Mouse (Mus musculus) urinary bladder, postnatal 36 days (tissue): ENCODE measurements around the gene Ica1.
A peak's percentile ranks its signal among the peaks of the same experiment; 100 is the strongest.

Experiments
- DNase-seq, 2 experiments: peaks; one replicate each; pipeline ENCODE4 v3.0.0; 2022; ENCODE audit warnings: low spot score in 2 of 2, mixed read lengths in 1 of 2

Ica1 gene

DNA sequence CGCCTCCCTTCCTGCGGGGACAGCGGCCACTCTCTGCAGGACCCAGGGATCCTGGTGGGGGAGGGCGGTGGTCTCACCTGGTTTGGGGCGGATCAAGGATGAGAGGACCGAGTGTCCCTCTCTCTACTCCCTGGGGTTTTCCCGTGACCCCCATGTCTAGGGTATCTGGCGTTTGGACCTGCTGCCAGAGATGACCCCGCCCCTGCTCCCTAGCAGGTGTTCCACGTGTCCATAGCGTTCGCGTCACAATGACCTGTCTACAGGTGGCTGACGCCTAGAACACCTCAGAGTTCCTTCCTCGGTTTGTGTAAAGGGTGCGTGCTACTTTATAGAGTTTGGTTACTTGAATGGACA, at the start of gene Ica1:
TSS of gene Ica1 (minus strand) at position 193 of the 354 bp plus-strand sequence.
- peak; percentile 10 to 27 for DNase-seq

DNA sequence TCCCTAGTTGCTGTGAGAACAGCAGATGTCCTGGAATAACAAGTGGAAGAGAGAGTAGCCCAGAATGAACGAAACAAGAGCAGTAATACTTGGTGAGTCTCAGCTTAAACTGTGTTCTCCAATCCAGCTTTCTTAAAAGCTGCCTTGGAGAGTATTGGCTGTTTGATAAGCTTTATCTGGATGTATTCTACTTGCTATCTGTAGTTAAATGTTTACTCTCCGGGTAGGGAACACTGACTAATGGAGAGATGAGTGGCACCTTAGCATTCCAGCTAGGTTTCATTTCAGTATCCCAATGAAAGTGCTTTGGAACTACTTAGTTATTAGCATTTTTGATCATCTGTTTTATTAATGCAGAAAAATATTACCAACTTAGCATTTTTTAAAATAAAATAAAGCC, 41.6 kb upstream of the Ica1 start:
- no peak for DNase-seq

DNA sequence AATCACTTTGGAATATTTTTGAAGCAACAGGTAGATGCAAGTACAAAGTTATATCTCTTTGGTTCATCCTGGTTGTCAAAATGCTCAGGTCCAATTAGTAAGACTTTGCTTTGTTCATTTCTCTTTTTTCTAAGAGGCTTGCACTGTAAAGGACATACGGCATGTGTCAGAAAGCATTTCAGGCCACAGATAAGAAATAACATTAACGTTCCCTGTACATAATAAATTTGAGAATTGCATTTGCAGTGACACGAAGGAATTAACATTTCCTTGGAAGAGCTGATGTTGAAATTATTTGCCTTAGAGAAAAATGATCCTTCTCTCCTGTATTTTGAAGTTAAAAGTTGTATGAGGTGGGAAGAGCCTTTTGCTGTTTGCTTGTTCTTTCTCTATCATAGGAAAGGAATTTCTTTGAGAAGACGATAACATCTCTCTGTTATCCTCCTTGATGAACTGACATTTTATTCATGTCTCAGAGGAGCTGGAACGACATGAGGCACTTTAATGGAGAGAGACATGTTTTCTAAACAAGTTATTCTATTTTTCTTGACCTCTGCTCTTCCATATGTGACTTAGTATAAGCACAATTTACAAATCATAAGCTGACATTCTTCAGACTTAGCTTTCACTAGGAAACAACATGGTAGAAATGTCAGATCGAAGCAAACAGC, 36.2 kb upstream of the Ica1 start:
- DNase-seq, result no peak

DNA sequence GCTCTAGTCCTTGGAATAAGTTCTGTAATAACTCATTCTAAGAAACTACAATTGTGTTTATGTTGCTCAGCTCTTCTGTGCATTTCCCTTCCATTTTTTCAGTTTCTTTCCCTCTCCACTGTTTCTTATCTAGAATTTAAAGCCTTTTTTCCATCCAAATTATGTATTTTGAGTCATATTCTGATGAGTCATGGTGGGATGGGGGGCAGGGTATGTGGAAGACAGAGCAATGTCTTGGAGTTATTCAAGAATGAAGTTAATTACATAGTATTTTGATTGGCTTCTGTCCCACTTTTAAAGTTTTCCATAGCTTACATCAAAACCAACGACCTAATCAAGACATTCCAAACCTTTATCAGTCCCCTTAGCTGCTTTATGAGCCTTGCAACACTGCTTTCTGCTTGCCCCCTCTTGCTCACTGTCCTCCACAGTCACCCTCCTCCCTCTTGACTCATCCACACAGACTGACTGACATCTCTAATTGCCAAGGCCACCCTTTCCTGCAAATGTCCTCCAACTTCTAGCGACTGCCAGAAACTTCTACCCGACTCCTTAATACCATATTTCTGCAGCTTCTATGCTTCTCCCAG, 24.4 kb upstream of the Ica1 start:
- DNase-seq, result no peak

DNA sequence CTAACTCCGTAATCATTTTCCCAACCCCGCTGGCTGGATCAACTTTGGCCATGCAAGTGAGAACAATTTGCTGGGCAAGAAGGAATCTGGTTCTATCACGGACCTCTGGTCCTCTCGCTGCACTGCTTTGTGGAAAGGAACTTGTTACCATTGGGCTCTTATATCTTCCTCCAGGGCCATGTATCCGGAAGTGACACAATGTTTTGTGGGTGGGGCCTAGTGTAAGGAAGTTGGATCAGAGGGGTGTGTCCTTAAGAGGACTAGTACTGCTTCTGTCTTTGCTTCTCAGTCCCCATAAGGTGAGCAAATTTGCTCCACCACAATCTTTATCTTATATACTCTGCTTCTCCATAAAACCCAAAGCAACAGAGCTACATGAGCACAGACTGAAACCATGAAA, 14.1 kb upstream of the Ica1 start:
- no peak for DNase-seq

DNA sequence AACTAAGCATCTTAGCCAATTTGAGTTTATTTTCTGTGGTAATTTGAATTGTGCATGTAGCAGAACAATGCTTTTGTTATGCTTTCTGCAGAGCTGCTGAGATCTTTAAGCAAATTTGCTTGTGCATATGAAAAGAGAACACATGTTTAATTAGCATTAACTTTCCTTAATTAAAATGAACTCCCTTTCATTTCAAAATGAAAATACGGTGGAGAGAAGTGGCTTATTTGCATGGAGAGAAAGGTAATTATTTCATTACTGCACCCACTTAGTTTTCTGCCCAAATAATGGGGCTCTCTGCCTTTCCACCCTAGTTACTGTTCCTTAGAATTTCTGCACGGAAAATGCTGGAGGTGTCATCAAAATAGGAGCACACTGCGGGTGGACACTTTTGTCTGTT, 13.5 kb upstream of the Ica1 start:
- DNase-seq, result no peak

DNA sequence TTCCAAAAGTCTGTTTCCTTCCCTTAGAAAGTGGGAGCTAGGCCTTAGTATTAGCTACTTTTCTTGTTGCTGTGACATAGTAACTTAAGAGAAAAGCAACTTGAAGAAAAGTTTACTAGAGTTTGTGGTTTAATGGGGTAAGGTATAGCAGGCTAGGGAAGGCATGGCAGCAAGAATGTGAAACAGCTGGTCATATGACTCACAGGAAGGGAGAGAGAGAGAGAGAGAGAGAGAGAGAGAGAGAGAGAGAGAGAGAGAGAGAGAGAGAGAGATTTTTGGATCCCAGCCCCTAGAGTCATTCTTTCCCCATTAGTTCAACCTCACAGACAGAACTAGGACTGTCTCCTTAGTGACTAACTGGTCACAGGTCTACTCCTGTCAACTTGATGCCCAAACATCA, 2.3 kb upstream of the Ica1 start:
- no peak for DNase-seq

DNA sequence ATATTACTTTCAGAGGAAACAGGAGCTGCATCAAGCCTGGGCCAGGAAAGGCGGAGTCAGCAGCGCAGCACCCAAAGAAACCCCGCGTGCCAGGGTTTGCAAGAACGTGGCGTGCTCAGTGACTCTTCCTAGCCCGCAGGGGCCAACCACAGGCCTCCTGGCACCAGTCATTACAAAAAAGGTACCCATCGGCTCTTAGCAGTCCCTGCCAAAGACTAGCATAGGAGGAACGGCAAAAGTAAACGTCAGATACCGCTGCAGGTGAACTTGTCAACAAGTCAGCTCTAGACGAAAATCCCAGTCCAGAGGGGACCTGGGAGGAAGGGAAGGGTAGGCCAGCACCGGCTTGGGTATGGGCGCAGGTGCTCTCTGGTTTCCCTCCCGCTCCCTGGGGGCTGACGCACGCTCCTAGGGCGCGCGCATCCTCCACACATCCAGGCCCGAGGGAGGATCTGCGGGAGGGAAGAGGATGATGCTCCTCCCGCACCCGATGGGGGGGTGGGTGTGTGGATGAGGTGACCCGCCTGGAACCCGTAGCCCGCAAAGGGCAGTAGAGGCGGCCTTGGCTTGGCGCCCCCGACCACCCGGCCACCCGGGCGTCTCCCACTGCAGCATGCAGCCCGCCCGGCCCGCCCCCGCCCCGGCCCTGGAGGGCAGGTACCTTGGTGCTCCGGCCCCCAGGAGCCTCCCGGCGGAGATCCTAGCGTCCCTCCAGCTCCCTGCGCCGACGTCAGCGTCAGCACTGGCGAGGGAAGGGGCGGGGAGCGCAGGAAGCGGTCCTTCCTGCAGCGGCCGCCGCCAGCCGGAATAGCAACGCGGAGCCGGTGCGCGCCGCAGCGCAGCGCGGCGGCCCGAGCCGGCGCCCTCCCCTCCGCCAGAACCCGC, 635 bp downstream of the Ica1 start:
- peak; percentile 33 to 64 for DNase-seq

DNA sequence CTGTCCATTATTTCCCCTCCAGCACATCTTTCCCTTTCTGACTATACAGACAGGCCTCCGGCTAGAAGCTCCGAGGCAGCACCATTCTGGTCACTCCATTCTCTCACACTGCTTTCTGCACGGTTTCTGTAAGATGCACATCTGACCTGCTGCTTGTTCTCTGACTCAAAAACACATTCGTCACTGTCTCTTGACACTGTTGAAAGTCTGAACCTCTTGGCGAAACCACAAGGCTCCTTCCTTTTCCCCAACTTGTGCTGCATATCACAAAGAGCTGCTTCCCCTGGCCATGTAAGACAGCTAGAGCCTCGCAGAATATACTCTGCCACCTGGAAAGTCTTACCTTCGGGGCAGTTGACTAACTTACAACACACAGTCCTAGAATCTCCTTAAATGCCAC, 6.7 kb downstream of the Ica1 start:
- no peak for DNase-seq

DNA sequence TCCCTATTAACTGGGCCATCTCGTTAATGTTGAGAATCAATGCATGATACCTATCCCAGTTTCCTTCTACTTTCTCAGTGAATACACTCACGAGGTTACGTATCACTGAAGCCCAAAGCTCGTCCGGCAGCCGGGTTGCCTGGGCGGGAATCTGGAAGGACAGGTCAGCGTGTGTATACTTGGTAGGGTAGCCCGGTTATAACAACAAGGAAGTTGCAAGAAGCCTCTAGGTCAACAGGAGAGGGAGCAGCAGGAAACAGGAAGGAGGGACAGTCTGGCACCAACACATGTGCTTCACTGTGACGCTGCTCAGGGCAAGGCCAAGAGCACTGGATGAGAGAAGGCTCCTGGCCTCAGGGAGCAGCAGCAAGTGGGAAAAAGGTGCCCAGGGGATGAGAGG, 7.9 kb downstream of the Ica1 start:
- peak; percentile 23 to 51 for DNase-seq

DNA sequence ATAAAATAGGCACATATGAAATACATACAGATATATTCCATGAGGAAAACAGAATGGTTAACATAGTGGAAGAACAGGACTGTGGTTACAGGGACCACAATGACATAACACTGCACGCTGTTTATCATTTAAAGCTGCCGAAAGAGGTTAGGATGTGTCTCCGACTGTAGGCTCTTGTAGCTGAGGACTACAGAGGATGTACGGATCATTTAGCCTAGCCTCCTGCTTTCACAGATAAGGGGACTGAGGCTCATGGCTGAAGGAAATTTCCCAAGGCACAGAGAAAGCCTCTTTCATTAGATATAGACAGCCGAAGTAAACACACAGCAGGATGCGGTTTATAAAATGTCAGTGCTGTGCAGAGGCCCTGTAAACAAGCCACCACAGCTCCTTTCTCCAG, 8.5 kb downstream of the Ica1 start:
- no peak for DNase-seq

DNA sequence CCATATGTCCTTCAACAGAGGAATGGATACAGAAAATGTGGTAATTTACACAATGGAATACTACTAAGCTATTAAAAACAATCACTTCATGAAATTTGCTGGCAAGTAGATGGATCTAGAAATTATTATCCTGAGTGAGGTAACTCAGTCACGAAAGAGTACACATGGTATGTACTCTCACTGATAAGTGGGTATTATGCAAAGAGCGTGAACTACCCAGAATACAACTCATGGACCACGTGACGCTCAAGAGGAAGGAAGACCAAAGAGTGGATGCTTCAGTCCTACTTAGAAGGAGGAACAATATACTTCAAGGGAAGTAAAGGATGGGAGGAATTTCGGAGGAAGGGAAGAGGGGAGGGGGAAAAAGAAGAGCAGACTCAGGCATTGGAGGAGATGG, 11.6 kb downstream of the Ica1 start:
- no peak for DNase-seq

DNA sequence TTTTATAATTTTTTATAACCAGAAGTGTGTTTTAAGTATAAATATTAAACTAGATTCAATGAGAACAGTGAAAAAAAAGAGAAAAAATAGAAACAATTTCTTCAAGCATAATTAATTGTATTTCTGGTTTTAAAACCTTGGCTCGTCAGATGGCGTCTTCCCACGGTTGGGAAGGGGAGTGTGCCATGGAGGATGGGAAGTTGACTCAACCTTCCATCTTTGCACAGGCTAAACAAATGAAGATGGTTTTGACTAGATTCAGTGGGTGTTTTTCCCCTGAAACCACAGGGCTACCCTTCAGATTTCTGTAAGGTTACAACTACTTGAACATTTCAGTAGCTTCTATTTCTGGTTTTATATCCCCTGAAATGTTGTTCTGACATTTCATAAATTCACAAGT, 12.5 kb downstream of the Ica1 start:
- DNase-seq, result no peak

DNA sequence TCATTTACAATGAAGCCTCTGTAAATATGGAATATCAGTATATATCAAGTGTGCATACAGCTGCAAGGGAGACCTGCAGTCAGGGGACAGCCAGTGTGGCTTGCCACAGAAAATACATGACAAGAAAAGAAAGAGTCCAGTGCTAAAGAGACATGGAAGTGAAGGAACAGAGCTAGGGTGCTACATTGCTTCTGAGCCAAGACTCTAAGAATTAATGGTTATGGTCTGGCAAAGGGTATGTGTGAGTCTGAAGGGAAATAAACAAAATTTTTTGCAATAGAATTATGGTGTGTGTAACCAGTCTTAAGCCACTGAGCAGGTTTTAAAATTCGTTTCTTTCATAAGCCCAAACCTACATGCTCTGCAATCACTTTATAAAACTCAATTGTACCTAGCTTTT, 13.2 kb downstream of the Ica1 start:
- no peak for DNase-seq

DNA sequence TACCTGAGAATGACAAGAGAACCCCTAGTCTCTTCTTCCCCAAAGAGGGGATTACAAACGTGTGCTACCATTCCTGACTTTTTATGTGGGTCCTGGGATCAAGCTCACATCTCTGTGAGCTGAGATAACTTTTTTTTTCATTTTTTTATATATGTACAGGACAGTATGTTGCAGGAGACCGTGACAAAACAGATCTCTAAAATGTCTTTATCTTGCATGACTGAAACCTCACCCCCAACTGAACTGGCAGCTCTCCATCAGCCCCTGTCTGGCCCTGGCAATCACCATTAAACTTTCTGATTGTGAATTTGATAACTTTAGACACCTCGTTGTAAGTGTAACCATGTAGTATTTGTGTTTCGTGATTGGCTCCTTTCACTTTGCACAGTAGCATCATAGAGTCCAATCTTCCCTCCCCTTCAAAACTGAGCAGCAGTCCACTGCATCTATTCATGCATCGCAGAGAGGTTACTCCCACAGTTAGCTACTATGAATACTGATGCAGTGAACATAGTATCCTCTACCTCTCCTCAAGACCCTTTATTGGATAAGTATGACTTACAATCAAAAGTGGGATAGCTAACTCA, 17.5 kb downstream of the Ica1 start:
- no peak for DNase-seq

DNA sequence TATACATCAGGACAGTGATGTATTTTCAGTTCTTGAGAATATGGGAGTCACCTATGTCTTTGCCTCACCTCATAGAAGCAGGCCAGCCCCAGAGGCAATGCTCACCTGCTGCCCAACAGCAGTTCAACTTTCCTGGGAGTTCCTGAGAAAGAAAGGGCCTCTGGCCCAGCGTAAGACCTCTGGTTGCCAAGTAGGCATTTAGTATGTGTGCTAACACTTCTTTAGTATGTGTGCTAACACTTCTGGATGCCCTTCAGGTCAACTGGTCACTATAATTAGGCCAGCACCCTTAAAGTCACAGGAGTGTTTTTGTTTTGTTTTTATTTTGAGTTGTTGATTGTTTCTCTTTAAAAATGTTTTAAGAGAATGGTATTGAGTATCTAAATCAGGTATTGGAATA, 18.4 kb downstream of the Ica1 start:
- no peak for DNase-seq

DNA sequence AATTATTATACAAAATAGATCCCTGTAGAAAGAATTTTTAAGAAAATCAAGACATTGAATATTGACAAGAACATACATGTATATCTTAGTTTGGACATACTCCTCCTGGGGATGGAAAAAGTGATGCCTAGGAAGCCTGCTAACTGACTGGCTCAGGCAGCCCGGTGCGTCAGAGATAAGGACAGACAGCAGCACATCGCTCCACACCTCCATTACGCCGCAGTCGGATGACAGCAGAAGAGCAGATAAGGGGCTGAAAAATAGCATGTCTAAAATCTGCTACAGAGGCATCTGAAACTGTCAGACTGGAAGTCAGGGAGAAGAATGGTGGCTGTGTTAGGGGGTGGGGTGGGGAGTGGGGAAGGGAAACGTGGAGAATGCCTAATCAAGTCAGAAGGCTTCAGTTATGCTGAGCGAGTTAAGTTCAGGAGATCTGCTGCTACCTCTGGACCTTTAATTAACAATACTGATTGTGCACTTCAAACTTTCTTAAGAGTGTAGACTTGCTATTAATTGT, 22.5 kb downstream of the Ica1 start:
- no peak for DNase-seq

DNA sequence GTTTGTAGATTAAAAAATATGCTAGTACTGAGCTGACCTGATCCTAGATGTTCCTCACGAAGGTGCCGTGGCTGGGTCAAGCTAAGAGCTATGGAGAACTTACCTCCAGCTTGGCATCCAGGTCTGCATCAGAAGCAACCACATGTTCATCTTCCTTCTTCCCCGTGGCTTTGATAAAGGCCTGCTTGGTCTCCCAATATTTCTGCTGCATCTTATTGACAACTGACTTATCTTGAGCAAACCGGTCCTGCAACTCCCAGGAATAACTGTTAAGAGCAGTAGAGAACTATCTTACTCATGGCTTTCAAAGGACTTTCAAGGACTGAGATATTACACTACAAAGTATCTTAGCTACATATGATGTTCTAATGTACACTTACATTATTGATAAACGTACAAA, 23.8 kb downstream of the Ica1 start:
- no peak for DNase-seq

DNA sequence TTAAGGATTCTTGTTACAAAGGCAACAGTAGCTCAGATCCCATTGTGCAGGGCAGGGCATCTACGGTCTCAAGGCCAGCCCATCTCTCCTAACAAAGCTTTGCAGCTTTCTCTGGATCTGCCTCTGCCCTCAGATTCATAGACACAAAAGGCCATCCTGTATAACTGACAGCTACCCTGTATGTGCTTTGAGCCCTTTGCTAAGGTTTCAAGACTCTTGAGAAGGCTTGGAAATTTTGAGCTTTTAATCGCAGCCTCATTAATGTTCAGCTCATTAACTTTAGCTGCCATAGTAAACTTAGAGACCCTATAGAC, 24.6 kb downstream of the Ica1 start:
- DNase-seq, result no peak

DNA sequence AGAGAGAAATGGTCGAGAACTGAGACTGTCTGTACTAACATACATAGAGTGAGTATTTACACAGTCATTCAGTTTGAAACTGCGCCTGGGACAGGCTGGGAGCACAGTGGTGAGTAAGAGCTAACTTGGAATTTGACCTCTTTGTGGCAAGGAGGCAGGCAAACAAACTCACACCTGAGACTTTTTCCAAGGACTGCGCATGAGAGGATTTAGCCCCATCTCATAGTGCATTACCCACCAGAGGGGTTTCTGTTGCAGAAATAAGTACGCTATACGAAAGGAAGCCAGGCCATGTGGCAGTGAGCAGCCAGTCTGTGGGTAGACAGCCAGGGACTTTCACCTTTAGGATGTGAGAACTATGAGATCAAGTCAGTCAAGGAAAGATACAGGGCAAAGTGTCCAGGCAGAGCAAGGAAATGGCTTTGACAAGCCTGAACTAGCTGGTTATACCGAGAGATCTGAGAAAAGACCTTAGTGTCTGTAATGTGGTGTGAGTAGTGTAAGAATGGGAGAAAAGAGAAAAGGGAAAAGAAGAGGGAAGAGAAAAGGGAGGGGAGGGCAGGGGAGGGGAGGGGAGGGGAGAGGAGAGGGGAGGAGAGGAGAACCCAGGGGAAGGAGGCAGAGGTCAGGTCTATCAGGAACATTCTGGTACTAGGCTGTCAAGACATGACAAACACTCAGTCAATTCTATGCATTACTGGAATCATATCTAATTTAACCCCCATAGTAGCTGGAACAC, 25.1 kb downstream of the Ica1 start:
- peak; percentile 20 to 42 for DNase-seq

DNA sequence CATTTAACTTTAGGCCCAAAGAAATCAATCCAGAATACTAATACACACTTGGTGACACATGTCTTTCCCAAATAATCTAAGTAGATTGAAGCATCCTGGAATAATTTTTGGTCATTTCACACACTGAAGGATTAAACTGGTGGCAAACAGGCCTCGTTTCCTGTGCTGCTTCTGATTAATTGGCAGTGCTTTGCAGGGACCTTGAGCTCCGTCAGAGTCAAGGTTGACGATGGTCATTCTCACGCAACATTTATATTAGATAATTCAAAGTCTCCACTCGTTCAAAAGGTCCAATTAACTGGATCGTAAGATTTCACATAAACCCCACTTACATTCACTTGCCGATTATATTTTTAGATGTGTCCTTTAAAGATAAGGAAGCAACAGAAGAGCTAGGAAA, 33.4 kb downstream of the Ica1 start:
- DNase-seq, result no peak

DNA sequence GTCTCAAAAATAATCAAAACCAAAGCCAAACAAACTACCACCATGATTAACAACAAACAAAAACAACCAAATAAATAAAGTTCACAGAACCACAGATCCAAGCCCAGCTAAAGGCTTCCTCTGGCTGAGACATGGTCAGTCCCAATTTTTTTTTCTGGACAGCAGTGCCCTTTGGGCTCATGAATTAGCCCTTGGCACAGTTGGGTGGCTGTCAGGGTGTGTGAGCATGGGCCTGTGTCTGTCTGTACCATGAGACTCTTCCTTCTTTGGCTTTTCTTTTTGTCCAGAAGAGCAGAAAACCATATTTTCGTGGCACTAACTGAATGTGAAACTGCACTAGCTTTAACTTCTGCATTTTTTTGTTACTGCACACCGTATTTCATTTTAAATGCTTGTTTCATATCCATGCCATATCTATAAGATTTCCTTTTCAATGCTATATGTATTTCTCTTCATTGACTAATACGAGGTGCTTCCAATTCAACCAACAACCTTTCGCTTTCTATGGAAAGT, 34.0 kb downstream of the Ica1 start:
- DNase-seq, result no peak
